Mouse (Mus musculus) G1E (cell line): ENCODE results near the gene Sox5. TPM values are rescaled to one million over a fixed set of nuclear protein-coding genes. Genes with fewer than 3 reads are reported as not detected.

Experiments
- ATAC-seq: 2 replicates; pipeline ENCODE4 v1.8.0; 2016; ENCODE audit warnings: mild to moderate bottlenecking; ENCODE audit not compliant: insufficient number of reproducible peaks, poor library complexity, low FRiP score, severe bottlenecking; ENCODE audit errors: extremely low read depth
- DNase-seq: peaks from one replicate; pipeline ENCODE4 v3.0.0; 2012; ENCODE audit warnings: low spot score
- H3K27me3 ChIP-seq: 2 replicates; pipeline ENCODE4 v1.6.1; 2012; ENCODE audit warnings: mild to moderate bottlenecking, low read length, inconsistent platforms; ENCODE audit not compliant: insufficient read depth
- H3K36me3 ChIP-seq: replicated peaks from 2 replicates; pipeline ENCODE3; 2012; ENCODE audit warnings: mild to moderate bottlenecking, inconsistent platforms
- H3K4me1 ChIP-seq: 2 replicates; pipeline ENCODE4 v1.6.1; 2012; ENCODE audit warnings: low read depth, low read length, inconsistent platforms, mixed read lengths; ENCODE audit not compliant: insufficient read depth
- H3K4me3 ChIP-seq: 2 replicates; pipeline ENCODE4 v1.5.1; 2012; ENCODE audit warnings: low read depth, mild to moderate bottlenecking, inconsistent platforms, low read length, moderate library complexity, mixed read lengths
- H3K9me3 ChIP-seq: replicated peaks from 2 replicates; pipeline ENCODE4 v1.6.1; 2012; ENCODE audit warnings: inconsistent platforms
- CTCF ChIP-seq: IDR thresholded peaks from 2 replicates; pipeline ENCODE4 v1.5.1; 2012; ENCODE audit warnings: low read depth, low read length, inconsistent platforms, mixed read lengths
- GATA1 ChIP-seq: IDR thresholded peaks from 2 replicates; pipeline ENCODE4 v1.6.1; 2012; ENCODE audit warnings: borderline replicate concordance, low read length, inconsistent platforms, mixed read lengths
- GATA2 ChIP-seq: IDR thresholded peaks from 2 replicates; pipeline ENCODE4 v1.6.1; 2012; ENCODE audit warnings: low read depth, low read length, inconsistent platforms, borderline replicate concordance
- POLR2AphosphoS5 ChIP-seq: IDR thresholded peaks from 2 replicates; pipeline ENCODE4 v1.6.1; 2012; ENCODE audit warnings: low read depth, low read length, inconsistent platforms; ENCODE audit not compliant: insufficient replicate concordance
- TAL1 ChIP-seq: conservative IDR thresholded peaks from 2 replicates; pipeline ENCODE4 v1.6.1; 2012; ENCODE audit warnings: low read depth, low read length, inconsistent platforms, mixed read lengths
- polyA plus RNA-seq: library from polyadenylated mRNA; stranded (reverse); fragments of >175 nt; gene quantifications from 2 replicates; pipeline ENCODE4 v1.2.3, GENCODE M21; 2012
- total RNA-seq, 2 experiments: library from RNA; stranded (forward) in 1 of 2; stranded (reverse) in 1 of 2; fragments of 200-1000 nt in 1 of 2; fragments of >200 nt in 1 of 2; fragmentation: Nextera tagmentation in 1 of 2; gene quantifications; 2 replicates each; pipeline ENCODE4 v1.2.3; 2014 to 2017

Sox5 gene
- total and polyA plus RNA-seq, 3 experiments: 0.27 to 16.2 TPM; not detected in 1

GRCm38 (mm10) chr6:144136894-144137293 lies 644.9 kb downstream of the Sox5 start:
- ATAC-seq (no peak), DNase-seq (no peak)
- Histone ChIP-seq H3K27me3 (no peaks in the 10 kb centered on the region), H3K4me1 (no peaks in the 10 kb centered on the region), H3K36me3 (no peaks in the 10 kb centered on the region), H3K4me3 (no peak overlapping the region), H3K9me3 (peaks cover 35% of the 10 kb centered on the region)
- TF ChIP-seq GATA2 (no peak), TAL1 (no peak), GATA1 (no peak)

GRCm38 (mm10) chr6:144129927-144130326 lies 651.9 kb downstream of the Sox5 start:
- Histone ChIP-seq H3K36me3 (no peaks in the 10 kb centered on the region), H3K4me3 (no peak overlapping the region), H3K27me3 (no peaks in the 10 kb centered on the region), H3K4me1 (no peaks in the 10 kb centered on the region), H3K9me3 (peaks cover 42% of the 10 kb centered on the region)
- TF ChIP-seq GATA2: no peak
- TF ChIP-seq GATA1: no peak
- TF ChIP-seq CTCF: no peak
- TF ChIP-seq POLR2AphosphoS5: no peak
- TF ChIP-seq TAL1: no peak
- DNase-seq (no peak), ATAC-seq (no peak)

- H3K27me3 ChIP-seq: no peaks in the 10 kb centered on the region
- DNase-seq (no peak), ATAC-seq (no peak)
- no peak overlapping the region for H3K4me3 ChIP-seq
- no peaks in the 10 kb centered on the region for H3K36me3 ChIP-seq
- no peak for TF ChIP-seq GATA1
- TF ChIP-seq TAL1: no peak
- TF ChIP-seq CTCF: no peak
- no peak for TF ChIP-seq GATA2
- no peak for TF ChIP-seq POLR2AphosphoS5
- H3K9me3 ChIP-seq: peaks cover 43% of the 10 kb centered on the region
- H3K4me1 ChIP-seq: no peaks in the 10 kb centered on the region
Measured at GRCm38 (mm10) chr6:144119961-144120360, 661.8 kb downstream of the Sox5 start.

GRCm38 (mm10) chr6:144116646-144117045 lies 665.1 kb downstream of the Sox5 start:
- DNase-seq (no peak), ATAC-seq (no peak)
- Histone ChIP-seq H3K36me3 (no peaks in the 10 kb centered on the region), H3K9me3 (peaks cover 42% of the 10 kb centered on the region), H3K4me1 (no peaks in the 10 kb centered on the region), H3K27me3 (no peaks in the 10 kb centered on the region), H3K4me3 (no peak overlapping the region)
- TF ChIP-seq GATA1 (no peak), POLR2AphosphoS5 (no peak), GATA2 (no peak), TAL1 (no peak), CTCF (no peak)

GRCm38 (mm10) chr6:144111561-144111960 lies 670.2 kb downstream of the Sox5 start:
- no peak for ATAC-seq
- Histone ChIP-seq H3K27me3 (no peaks in the 10 kb centered on the region), H3K9me3 (peaks cover 56% of the 10 kb centered on the region), H3K4me3 (no peak overlapping the region), H3K36me3 (no peaks in the 10 kb centered on the region), H3K4me1 (no peaks in the 10 kb centered on the region)
- TF ChIP-seq CTCF (no peak), POLR2AphosphoS5 (no peak), GATA1 (no peak)
- no peak for DNase-seq

- ATAC-seq (no peak), DNase-seq (no peak)
- no peak for TF ChIP-seq GATA1
- TF ChIP-seq GATA2: no peak
- TF ChIP-seq CTCF: no peak
- H3K9me3 ChIP-seq: peaks cover 65% of the 10 kb centered on the region
- no peaks in the 10 kb centered on the region for H3K27me3 ChIP-seq
- H3K4me3 ChIP-seq: no peak overlapping the region
- no peaks in the 10 kb centered on the region for H3K36me3 ChIP-seq
- no peaks in the 10 kb centered on the region for H3K4me1 ChIP-seq
Measured at GRCm38 (mm10) chr6:144106848-144107247, 674.9 kb downstream of the Sox5 start.

- DNase-seq: no peak
- ATAC-seq: no peak
Measured at GRCm38 (mm10) chr6:144105645-144106044, 676.1 kb downstream of the Sox5 start.

More at GRCm38 (mm10) chr6:144105645-144106044, 676.1 kb downstream of the Sox5 start:
- Histone ChIP-seq H3K4me1 (no peaks in the 10 kb centered on the region), H3K36me3 (no peaks in the 10 kb centered on the region), H3K27me3 (no peaks in the 10 kb centered on the region), H3K9me3 (peaks cover 61% of the 10 kb centered on the region), H3K4me3 (no peak overlapping the region)
- TF ChIP-seq CTCF (no peak), POLR2AphosphoS5 (no peak)
